Mouse (Mus musculus) brain, embryonic 14.5 days (tissue): Measurements from ENCODE around the gene Ly6g6f.

ENCODE experiments used
- CTCF ChIP-seq: fragments of 200-500 bp; IDR thresholded peaks from 2 replicates; pipeline ENCODE4 v1.5.1; 2012; ENCODE audit warnings: inconsistent platforms, mild to moderate bottlenecking, moderate library complexity, borderline replicate concordance; ENCODE audit not compliant: insufficient read depth, insufficient read length; ENCODE audit errors: extremely low read depth
- POLR2A ChIP-seq: fragments of 200-500 bp; IDR thresholded peaks from 2 replicates; pipeline ENCODE4 v1.6.1; 2012; ENCODE audit warnings: mild to moderate bottlenecking, inconsistent platforms, borderline replicate concordance; ENCODE audit not compliant: poor library complexity, insufficient read depth, insufficient read length, severe bottlenecking; ENCODE audit errors: extremely low read depth

DNA sequence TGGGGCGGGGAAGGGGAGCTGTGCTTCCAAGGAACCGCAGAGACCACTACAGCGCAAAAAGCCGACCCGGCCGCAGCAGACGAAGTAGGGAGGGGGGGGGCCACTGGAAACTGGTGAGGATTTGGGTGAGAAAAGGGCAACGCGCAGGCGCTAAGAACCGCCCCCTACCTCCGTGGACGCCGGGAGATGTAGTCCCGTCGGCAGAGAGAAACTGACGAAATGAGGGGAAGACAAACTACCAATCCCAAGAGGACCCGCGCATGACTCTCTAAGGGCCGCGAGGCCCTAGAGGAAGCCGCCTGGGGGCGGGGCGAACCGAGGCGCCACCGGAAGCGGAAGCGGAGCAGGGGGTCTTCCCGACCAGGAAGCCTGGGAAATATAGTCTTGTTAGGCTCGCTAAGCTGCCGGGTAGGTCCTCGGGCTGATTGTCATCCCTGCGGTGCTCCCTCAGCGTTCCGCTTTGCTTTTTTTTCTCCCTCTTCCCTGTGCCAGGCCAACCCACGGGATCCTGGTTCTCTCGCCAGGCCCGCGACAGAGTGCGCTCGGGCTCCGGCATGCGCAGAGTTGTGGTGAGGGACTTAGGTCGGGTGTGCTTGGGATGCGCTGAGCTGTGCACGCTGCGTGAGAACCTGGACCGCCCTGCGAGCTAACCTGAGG, 35.9 kb upstream of the Ly6g6f start, which contains the start of gene Gpank1:
- peak; percentile 53; the same call in 1 of the 2 replicates for TF ChIP-seq POLR2A
- no peak for TF ChIP-seq CTCF
